Mouse (Mus musculus) macrophage (primary cell): Measurements from ENCODE around the gene Pon2. TPM values are rescaled to one million over a fixed set of nuclear protein-coding genes. Genes with fewer than 3 reads are reported as not detected.

ENCODE experiments used
- H3K27ac ChIP-seq: fragments of 350-480 bp; formaldehyde crosslinking; 2 replicates; pipeline ENCODE4 v1.9.0; 2021
- H3K36me3 ChIP-seq: fragments of 350-480 bp; formaldehyde crosslinking; 2 replicates; pipeline ENCODE4 v1.9.0; 2021; ENCODE audit errors: inconsistent target
- H3K4me3 ChIP-seq: fragments of 350-480 bp; formaldehyde crosslinking; 2 replicates; pipeline ENCODE4 v1.9.0; 2021; ENCODE audit errors: inconsistent target
- H3K79me2 ChIP-seq: fragments of 350-480 bp; formaldehyde crosslinking; 2 replicates; pipeline ENCODE4 v1.9.0; 2021; ENCODE audit errors: inconsistent target
- WGBS: methylation state at CpG from one replicate; pipeline ENCODE4 v1.1.7; 2026; ENCODE audit warnings: inconsistent platforms; ENCODE audit not compliant: missing documents; 5-methylcytosine and 5-hydroxymethylcytosine counted together
- polyA plus RNA-seq: library from polyadenylated mRNA; stranded (reverse); fragments of 250-400 nt; gene quantifications from 3 replicates; pipeline ENCODE4 v1.2.4, GENCODE M21; 2018; ENCODE audit warnings: inconsistent platforms

Gene Pon2
- polyA plus RNA-seq, 1 experiment from 2014 or later, result 167 TPM

GRCm38 (mm10) chr6:5269641-5270040, 28.6 kb downstream of the Pon2 start:
- no peaks in the 10 kb centered on the region for H3K79me2 ChIP-seq
- WGBS, result 98% methylated on average over 6 of the region's 6 CpGs
- peaks cover 36% of the 10 kb centered on the region; the same call in 1 of the 2 replicates for H3K36me3 ChIP-seq
- no peak overlapping the region for H3K27ac ChIP-seq
- H3K4me3 ChIP-seq, result no peak overlapping the region

DNA sequence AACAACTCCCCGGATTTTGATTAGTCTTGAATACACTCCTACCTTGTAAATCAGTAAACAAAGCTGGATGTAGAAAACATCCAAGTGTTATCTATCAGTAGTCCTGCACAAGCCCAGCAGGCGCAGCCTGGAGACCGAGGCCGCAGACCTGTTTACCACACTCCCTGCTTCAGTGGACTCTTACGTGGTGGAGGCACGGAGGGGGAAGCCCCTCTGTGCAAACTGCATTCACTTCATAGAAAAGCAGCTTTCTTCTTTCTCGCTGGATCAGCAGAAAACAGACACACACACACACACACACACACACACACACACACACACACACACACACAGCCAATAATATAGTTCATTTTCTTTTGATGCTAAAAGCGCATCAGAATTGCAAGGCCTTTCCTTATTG, 33.5 kb downstream of the Pon2 start:
- H3K79me2 ChIP-seq, result no peaks in the 10 kb centered on the region
- H3K36me3 ChIP-seq, result peaks cover 22% of the 10 kb centered on the region; the same call in 1 of the 2 replicates
- no peak overlapping the region for H3K4me3 ChIP-seq
- WGBS, result 95% methylated on average over 8 of the region's 8 CpGs
- no peak overlapping the region for H3K27ac ChIP-seq

GRCm38 (mm10) chr6:5263250-5263999, 34.8 kb downstream of the Pon2 start:
- H3K36me3 ChIP-seq, result peaks cover 22% of the 10 kb centered on the region; the same call in 1 of the 2 replicates
- no peaks in the 10 kb centered on the region for H3K79me2 ChIP-seq
- 96% methylated on average over 6 of the region's 8 CpGs for WGBS
- no peak overlapping the region for H3K4me3 ChIP-seq
- no peak overlapping the region for H3K27ac ChIP-seq

DNA sequence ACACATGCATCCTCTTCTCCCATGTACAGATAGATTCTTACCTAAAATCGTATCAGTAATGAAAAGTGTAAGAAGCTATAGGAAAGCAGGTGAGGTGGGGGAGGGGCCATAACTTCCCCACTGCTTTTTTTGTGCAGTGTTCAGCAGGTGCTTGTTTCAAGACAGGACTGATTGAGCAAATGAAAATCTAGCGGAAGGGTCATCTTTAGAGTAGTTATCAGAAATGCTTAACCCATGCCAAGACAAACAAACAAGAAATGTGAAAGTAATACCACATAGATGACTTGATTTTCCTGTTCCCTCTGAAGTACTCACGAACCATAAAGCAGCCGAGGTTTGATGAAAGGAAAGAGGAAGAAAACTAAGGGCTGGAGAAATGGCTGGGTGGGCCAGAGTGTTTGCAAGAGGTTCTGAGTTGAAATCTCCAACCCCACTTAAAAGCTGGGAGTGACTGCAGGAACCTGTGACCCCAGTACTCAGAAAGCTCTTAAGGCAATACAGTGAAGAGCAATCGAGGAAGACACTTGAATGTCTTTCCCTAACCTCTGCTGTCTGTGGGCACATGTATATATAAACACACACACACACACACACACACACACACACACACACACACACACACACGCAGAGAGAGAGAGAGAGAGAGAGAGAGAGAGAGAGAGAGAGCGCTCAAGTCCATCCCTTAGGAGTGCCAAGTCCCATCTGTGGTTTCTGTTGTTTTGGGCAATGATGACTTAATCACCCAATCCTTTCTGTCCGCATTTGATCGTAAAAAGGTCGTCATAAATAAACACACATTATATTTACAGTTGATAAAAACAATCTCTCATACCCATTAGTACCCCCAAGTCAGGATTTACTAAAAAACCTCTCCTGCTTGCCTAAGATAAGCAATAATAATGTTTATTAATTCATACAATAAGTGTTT, 35.7 kb downstream of the Pon2 start:
- Histone ChIP-seq H3K27ac (no peak overlapping the region), H3K79me2 (no peaks in the 10 kb centered on the region), H3K36me3 (peaks cover 19% of the 10 kb centered on the region; the same call in 1 of the 2 replicates), H3K4me3 (no peak overlapping the region)
- 91% methylated on average over 7 of the region's 10 CpGs for WGBS

DNA sequence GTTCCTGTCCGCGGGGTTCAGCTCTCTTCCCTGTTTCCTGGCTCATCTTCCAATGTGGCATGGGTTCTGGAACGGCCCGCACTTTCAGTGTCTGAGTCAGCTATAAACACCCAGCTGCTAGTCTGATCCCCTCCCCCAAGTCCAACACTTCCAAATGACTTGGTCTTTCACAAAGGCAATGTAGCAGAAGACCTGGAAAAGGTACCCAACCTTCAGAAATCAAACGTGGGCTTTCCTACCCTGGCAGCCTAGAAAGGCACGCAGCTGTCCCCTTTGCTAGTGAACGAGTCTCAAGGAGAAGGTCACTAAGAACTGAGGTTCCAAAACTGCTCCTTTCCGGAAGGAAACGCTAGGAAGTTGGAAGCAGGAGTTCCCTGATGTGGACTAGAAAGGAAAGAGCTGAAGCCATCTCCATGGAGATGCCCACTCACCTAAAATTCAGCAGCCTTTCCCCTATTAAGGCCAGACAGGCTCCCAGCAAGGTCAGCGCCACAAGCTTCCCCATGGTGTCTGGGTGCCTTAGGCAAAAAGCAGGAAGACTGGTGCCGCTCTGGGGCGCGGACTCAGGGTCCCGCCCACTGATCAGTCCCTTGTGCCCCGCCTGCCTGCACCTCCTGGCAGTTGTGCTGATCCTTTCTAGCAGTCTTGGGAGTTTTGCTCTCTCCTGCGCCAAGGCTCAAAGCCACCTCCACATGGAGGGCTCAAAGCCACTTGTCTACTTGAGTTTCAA, 42.4 kb downstream of the Pon2 start, which contains the start of gene Pon3:
TSS of gene Pon3 (minus strand) at position 565 of the 730 bp plus-strand sequence.
- H3K27ac ChIP-seq, result peak within 1 kb of the TSS; percentile 59

GRCm38 (mm10) chr6:5255291-5255690, 43.0 kb downstream of the Pon2 start:
- Histone ChIP-seq H3K4me3 (peak overlapping the region; percentile 62), H3K36me3 (0 out of 2 replicates have a peak, but pooled peaks cover 5% of the 10 kb centered on the region), H3K79me2 (no peaks in the 10 kb centered on the region), H3K27ac (peak overlapping the region; percentile 59)
- 26% methylated on average over 6 of the region's 6 CpGs for WGBS

More for the DNA sequence above, 42.4 kb downstream of the Pon2 start, which contains the start of gene Pon3:
- Histone ChIP-seq H3K79me2 (no peaks in the 10 kb centered on the region), H3K4me3 (peak within 1 kb of the TSS; percentile 62), H3K36me3 (0 out of 2 replicates have a peak, but pooled peaks cover 5% of the 10 kb centered on the region)
- WGBS, result 1% methylated on average over 16 of the region's 16 CpGs

DNA sequence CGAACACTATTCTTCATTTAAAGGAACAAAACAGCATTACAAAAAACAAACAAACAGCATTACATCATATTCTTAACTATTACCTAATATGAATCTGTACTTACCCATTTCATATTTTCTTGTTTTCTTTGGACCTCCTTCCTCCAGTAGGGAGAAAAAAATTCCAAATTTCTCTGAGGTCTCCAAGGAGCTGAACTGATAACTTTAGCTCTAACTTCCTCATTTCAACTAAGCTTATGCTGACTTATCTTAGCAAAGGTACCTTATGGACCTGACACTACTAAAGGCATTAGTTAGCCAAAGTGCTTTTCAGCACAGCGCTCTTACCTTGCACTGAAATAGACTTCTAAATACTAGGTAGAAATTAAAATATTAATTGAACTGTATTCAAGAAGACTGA, 43.4 kb downstream of the Pon2 start:
- peak overlapping the region; percentile 62 for H3K4me3 ChIP-seq

GRCm38 (mm10) chr6:5245926-5246325, 52.3 kb downstream of the Pon2 start:
- WGBS, result 96% methylated on average over 6 of the region's 6 CpGs
- no peaks in the 10 kb centered on the region for H3K79me2 ChIP-seq
- no peak overlapping the region for H3K27ac ChIP-seq
- no peak overlapping the region for H3K4me3 ChIP-seq
- H3K36me3 ChIP-seq, result peaks cover 18% of the 10 kb centered on the region; the same call in 1 of the 2 replicates

More for the DNA sequence above, 43.4 kb downstream of the Pon2 start:
- Histone ChIP-seq H3K27ac (no peak overlapping the region; the same call in 1 of the 2 replicates), H3K79me2 (no peaks in the 10 kb centered on the region), H3K36me3 (0 out of 2 replicates have a peak, but pooled peaks cover 5% of the 10 kb centered on the region)
- WGBS, result 97% methylated on average over 2 of the region's 2 CpGs

- Histone ChIP-seq H3K79me2 (no peaks in the 10 kb centered on the region), H3K27ac (no peak overlapping the region), H3K36me3 (peaks cover 21% of the 10 kb centered on the region; the same call in 1 of the 2 replicates), H3K4me3 (no peak overlapping the region)
- WGBS, result 89% methylated on average over 3 of the region's 3 CpGs
These were observed 59.5 kb downstream of the Pon2 start for GRCm38 (mm10) chr6:5238799-5239198.

DNA sequence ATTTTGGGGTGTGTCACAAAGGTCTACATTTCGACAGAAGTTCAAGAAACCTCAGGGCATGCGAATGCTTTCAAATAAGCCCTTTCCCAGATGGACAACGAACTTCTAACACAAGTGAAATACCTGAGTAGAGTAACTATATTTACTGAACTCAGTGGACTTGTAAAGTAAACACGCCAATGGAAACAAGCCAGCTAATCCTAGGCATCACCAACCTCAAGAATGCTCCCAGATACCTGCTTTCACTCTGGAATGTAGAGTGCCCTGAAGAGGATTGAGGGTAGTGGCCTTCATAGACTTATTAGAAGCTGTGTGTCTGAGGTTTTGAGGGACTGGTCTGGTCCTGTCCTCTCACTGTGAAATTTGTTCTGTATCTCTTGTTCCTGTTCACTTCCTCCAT, 60.7 kb downstream of the Pon2 start:
- Histone ChIP-seq H3K36me3 (peaks cover 21% of the 10 kb centered on the region; the same call in 1 of the 2 replicates), H3K79me2 (no peaks in the 10 kb centered on the region), H3K4me3 (no peak overlapping the region), H3K27ac (no peak overlapping the region)
- 97% methylated on average over 4 of the region's 4 CpGs for WGBS

DNA sequence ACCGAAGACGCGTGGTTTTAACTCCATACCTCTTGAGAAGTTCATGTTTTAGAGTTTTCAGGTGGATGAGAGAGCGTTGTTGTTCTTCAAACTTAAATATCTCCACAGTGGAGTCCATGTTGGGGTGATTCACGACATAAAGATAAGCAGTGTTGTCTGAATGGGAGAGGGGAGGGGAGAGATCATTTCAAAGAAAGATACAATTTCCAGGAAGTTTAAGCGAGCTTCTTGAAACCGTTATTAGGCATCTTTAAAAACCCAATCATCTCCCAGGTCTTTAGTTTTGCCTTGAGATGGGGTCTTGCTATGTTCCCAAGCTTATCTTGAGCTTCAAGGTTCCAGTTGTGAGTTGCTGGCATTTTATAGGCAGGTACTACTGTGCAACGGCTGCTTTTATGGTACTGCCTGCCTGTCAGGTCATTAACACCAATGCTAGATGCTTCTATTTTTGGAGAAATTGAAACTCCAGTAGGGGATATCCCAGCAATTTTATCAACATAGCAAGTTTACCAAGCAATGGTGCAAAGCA, 61.3 kb downstream of the Pon2 start:
- H3K4me3 ChIP-seq, result no peak overlapping the region
- H3K36me3 ChIP-seq, result peaks cover 21% of the 10 kb centered on the region; the same call in 1 of the 2 replicates
- 93% methylated on average over 8 of the region's 8 CpGs for WGBS
- no peak overlapping the region for H3K27ac ChIP-seq
- H3K79me2 ChIP-seq, result no peaks in the 10 kb centered on the region

- peaks cover 23% of the 10 kb centered on the region; the same call in 1 of the 2 replicates for H3K36me3 ChIP-seq
- no peak overlapping the region for H3K27ac ChIP-seq
- H3K79me2 ChIP-seq, result no peaks in the 10 kb centered on the region
- H3K4me3 ChIP-seq, result no peak overlapping the region
- WGBS, result 39% methylated on average over 3 of the region's 3 CpGs
These were observed 63.7 kb downstream of the Pon2 start for GRCm38 (mm10) chr6:5234563-5234962.

DNA sequence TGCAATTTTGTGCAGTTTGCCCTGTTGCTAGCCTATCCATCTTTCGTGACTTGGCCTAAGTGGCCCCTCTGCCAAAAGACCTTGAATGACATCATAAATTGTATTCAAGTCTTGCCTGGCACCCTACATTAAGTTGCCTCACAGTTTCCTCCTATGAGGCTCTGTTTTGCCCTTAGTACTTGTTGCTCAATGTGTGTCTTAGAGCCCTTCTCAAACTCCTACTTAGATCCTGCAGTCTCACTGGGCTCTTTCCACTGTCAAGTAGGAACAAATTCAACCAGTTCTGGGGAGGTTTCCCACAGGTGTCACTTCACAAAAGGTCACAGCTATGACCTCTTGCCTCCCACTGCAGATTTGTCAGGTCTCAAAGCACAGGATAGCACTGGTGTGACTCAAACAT, 64.4 kb downstream of the Pon2 start:
- H3K36me3 ChIP-seq, result peaks cover 19% of the 10 kb centered on the region; the same call in 1 of the 2 replicates

DNA sequence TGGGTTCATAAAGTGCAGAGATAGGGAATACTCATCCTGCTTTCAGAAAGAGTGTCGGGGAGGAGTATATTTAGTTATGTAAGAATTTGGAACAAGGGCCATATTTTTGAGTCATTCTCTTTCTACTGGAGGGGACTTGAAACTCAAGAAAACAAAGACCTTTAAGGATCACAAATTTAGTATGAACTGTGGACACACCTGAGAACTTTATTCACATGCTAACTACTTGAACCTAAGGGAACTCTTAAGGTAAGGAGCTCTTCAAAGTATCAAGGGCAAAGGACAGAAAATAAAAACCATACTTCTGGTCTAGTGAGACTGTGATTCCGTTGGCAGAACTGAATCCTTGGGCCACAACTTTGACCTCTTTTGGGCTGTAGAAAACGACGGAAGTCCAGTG, 66.2 kb downstream of the Pon2 start:
- 91% methylated on average over 4 of the region's 4 CpGs for WGBS
- Histone ChIP-seq H3K27ac (no peak overlapping the region), H3K79me2 (no peaks in the 10 kb centered on the region), H3K36me3 (peaks cover 16% of the 10 kb centered on the region; the same call in 1 of the 2 replicates), H3K4me3 (no peak overlapping the region)

More for the DNA sequence above, 64.4 kb downstream of the Pon2 start:
- Histone ChIP-seq H3K4me3 (no peak overlapping the region), H3K79me2 (no peaks in the 10 kb centered on the region), H3K27ac (no peak overlapping the region)
- WGBS, result 80% methylated on average over 1 of the region's 1 CpGs
